Mouse (Mus musculus) lung, adult 2 months (tissue): ENCODE results near the gene Shisal2a. TPM values are rescaled to one million over a fixed set of nuclear protein-coding genes. Genes with fewer than 3 reads are reported as not detected.

Experiments
- DNase-seq: peaks from one replicate; pipeline ENCODE4 v3.0.0; 2022
- H3K4me1 ChIP-seq: fragments of 200-500 bp; 2 replicates; pipeline ENCODE4 v1.6.1; 2011; ENCODE audit warnings: low read length; ENCODE audit not compliant: control insufficient read depth, insufficient read depth
- H3K4me3 ChIP-seq: fragments of 200-500 bp; replicated peaks from 2 replicates; pipeline ENCODE3; 2011; ENCODE audit warnings: low read depth, mild to moderate bottlenecking, control low read depth, low read length; ENCODE audit errors: extremely low read depth
- CTCF ChIP-seq: fragments of 200-500 bp; IDR thresholded peaks from 2 replicates; pipeline ENCODE4 v1.5.1; 2011; ENCODE audit warnings: mild to moderate bottlenecking, low read length, control low read depth; ENCODE audit not compliant: insufficient read depth
- POLR2A ChIP-seq: fragments of 200-500 bp; IDR thresholded peaks from 2 replicates; pipeline ENCODE4 v1.6.1; 2011; ENCODE audit warnings: low read depth, mild to moderate bottlenecking, control low read depth, low read length, borderline replicate concordance; ENCODE audit errors: extremely low read depth
- WGBS: fragments of 180-500 bp; shearing (Covaris S2); methylation state at CpG from one replicate; pipeline ENCODE4 v1.1.7; 2018; 5-methylcytosine and 5-hydroxymethylcytosine counted together
- polyA plus RNA-seq: library from polyadenylated mRNA; depleted of rRNA; stranded (reverse); fragments of >200 nt; gene quantifications from 2 replicates; pipeline ENCODE4 v1.2.3, GENCODE M21; 2012

The Shisal2a gene
- polyA plus RNA-seq, 1 experiment: 2.8 TPM

GRCm38 (mm10) chr4:108345826-108346225 lies 37.3 kb downstream of the Shisal2a start:
- no peak overlapping the region for H3K4me3 ChIP-seq
- TF ChIP-seq CTCF (no peak), POLR2A (no peak)
- H3K4me1 ChIP-seq: peaks cover 3% of the 10 kb centered on the region
- WGBS: 59% methylated on average over 5 of the region's 5 CpGs
- no peak for DNase-seq

GRCm38 (mm10) chr4:108344631-108345083 lies 38.5 kb downstream of the Shisal2a start:
- Histone ChIP-seq H3K4me3 (no peak overlapping the region), H3K4me1 (no peaks in the 10 kb centered on the region)
- DNase-seq: no peak
- TF ChIP-seq CTCF (no peak), POLR2A (no peak)
- 33% methylated on average over 7 of the region's 7 CpGs for WGBS

- 20% methylated on average over 4 of the region's 4 CpGs for WGBS
- no peaks in the 10 kb centered on the region; the same call in 1 of the 2 replicates for H3K4me1 ChIP-seq
- peak; percentile 47 for DNase-seq
- TF ChIP-seq CTCF: peak; percentile 43
- TF ChIP-seq POLR2A: no peak
- H3K4me3 ChIP-seq: no peak overlapping the region
These were observed 43.9 kb downstream of the Shisal2a start for GRCm38 (mm10) chr4:108339277-108339690.

- H3K4me3 ChIP-seq: no peak overlapping the region
- WGBS: 71% methylated on average over 10 of the region's 10 CpGs
- DNase-seq: no peak
- no peaks in the 10 kb centered on the region; the same call in 1 of the 2 replicates for H3K4me1 ChIP-seq
- no peak for TF ChIP-seq CTCF
- no peak for TF ChIP-seq POLR2A
These were observed 44.3 kb downstream of the Shisal2a start for GRCm38 (mm10) chr4:108338811-108339210.

- WGBS: 65% methylated on average over 9 of the region's 9 CpGs
- no peak for DNase-seq
- H3K4me1 ChIP-seq: no peaks in the 10 kb centered on the region; the same call in 1 of the 2 replicates
- TF ChIP-seq POLR2A (no peak), CTCF (no peak)
- no peak overlapping the region for H3K4me3 ChIP-seq
These were observed 44.8 kb downstream of the Shisal2a start for GRCm38 (mm10) chr4:108338321-108338733.

GRCm38 (mm10) chr4:108337817-108338216 lies 45.3 kb downstream of the Shisal2a start:
- WGBS: 52% methylated on average over 3 of the region's 3 CpGs
- Histone ChIP-seq H3K4me1 (no peaks in the 10 kb centered on the region; the same call in 1 of the 2 replicates), H3K4me3 (no peak overlapping the region)
- TF ChIP-seq CTCF: no peak
- no peak for DNase-seq

- H3K4me3 ChIP-seq: no peak overlapping the region
- TF ChIP-seq POLR2A (no peak), CTCF (no peak)
- DNase-seq: no peak
- WGBS: 75% methylated on average over 2 of the region's 2 CpGs
- no peaks in the 10 kb centered on the region; the same call in 1 of the 2 replicates for H3K4me1 ChIP-seq
These were observed 46.4 kb downstream of the Shisal2a start for GRCm38 (mm10) chr4:108336765-108337164.

- no peak for DNase-seq
- H3K4me3 ChIP-seq: no peak overlapping the region
- no peak for TF ChIP-seq CTCF
- no peak for TF ChIP-seq POLR2A
These were observed 47.7 kb downstream of the Shisal2a start for GRCm38 (mm10) chr4:108335413-108335812.

GRCm38 (mm10) chr4:108332041-108332440 lies 51.1 kb downstream of the Shisal2a start:
- Histone ChIP-seq H3K4me1 (peaks cover 4% of the 10 kb centered on the region), H3K4me3 (no peak overlapping the region)
- WGBS: 81% methylated on average over 9 of the region's 9 CpGs
- TF ChIP-seq POLR2A (no peak), CTCF (no peak)
- no peak for DNase-seq

More at GRCm38 (mm10) chr4:108335413-108335812, 47.7 kb downstream of the Shisal2a start:
- 67% methylated on average over 6 of the region's 6 CpGs for WGBS
- no peaks in the 10 kb centered on the region; the same call in 1 of the 2 replicates for H3K4me1 ChIP-seq

- TF ChIP-seq POLR2A: no peak
- TF ChIP-seq CTCF: no peak
- no peak for DNase-seq
- peaks cover 4% of the 10 kb centered on the region for H3K4me1 ChIP-seq
- no peak overlapping the region for H3K4me3 ChIP-seq
- 91% methylated on average over 6 of the region's 6 CpGs for WGBS
These were observed 53.3 kb downstream of the Shisal2a start for GRCm38 (mm10) chr4:108329840-108330239.
